Mouse (Mus musculus): ENCODE data around the gene Polr3c. TPM values are rescaled to one million over a fixed set of nuclear protein-coding genes. Genes with fewer than 3 reads are reported as not detected.
A peak's percentile ranks its signal among the peaks of the same experiment; 100 is the strongest.

The Polr3c gene
- polyA plus RNA-seq, 1 experiment from 2014 or later, result 33.7 TPM

- Histone ChIP-seq H3K27me3 (replicated peaks; ENCODE audit: control insufficient read depth, insufficient read depth, low read length) (no peaks in the 10 kb centered on the region), H3K9me3 (ENCODE audit: control insufficient read depth, low read length) (no peaks in the 10 kb centered on the region), H3K9ac (ENCODE audit: low read depth, low read length) (peak overlapping the region; percentile 88), H3K36me3 (ENCODE audit: control insufficient read depth, insufficient read depth, low read length) (peaks cover 6% of the 10 kb centered on the region), H3K4me2 (ENCODE audit: low read length) (peak overlapping the region; percentile 78), H3K4me3 (ENCODE audit: low read length) (peak overlapping the region; percentile 83), H3K27ac (ENCODE audit: low read depth, low read length) (peak overlapping the region; percentile 88), H3K4me1 (ENCODE audit: control insufficient read depth, insufficient read depth, low read depth, low read length) (peaks cover 16% of the 10 kb centered on the region)
- under 1% methylated on average over 33 of the region's 42 CpGs for WGBS
- peak; percentile 60 for ATAC-seq
Observed at GRCm38 (mm10) chr3:96727828-96728633, 603 bp upstream of the Polr3c start.

- peak overlapping the region; percentile 15; the same call in 1 of the 2 replicates for H3K4me2 ChIP-seq (ENCODE audit: low read length)
- H3K9ac ChIP-seq (ENCODE audit: low read depth, low read length), result no peak overlapping the region
- H3K27me3 ChIP-seq (replicated peaks; ENCODE audit: control insufficient read depth, insufficient read depth, low read length), result no peaks in the 10 kb centered on the region
- H3K36me3 ChIP-seq (ENCODE audit: control insufficient read depth, insufficient read depth, low read length), result peaks cover 15% of the 10 kb centered on the region
- H3K9me3 ChIP-seq (ENCODE audit: control insufficient read depth, low read length), result no peaks in the 10 kb centered on the region
- H3K4me3 ChIP-seq (ENCODE audit: low read length), result no peak overlapping the region
- peak; percentile 60; the same call in 1 of the 2 replicates for ATAC-seq
- peak overlapping the region; percentile 9; the same call in 1 of the 2 replicates for H3K27ac ChIP-seq (ENCODE audit: low read depth, low read length)
- H3K4me1 ChIP-seq (ENCODE audit: control insufficient read depth, insufficient read depth, low read depth, low read length), result no peaks in the 10 kb centered on the region
- 30% methylated on average over 14 of the region's 14 CpGs for WGBS
Observed at GRCm38 (mm10) chr3:96719173-96719572, 8.3 kb downstream of the Polr3c start.

GRCm38 (mm10) chr3:96715854-96716253, 11.6 kb downstream of the Polr3c start:
- Histone ChIP-seq H3K4me3 (ENCODE audit: low read length) (no peak overlapping the region), H3K4me1 (ENCODE audit: control insufficient read depth, insufficient read depth, low read depth, low read length) (no peaks in the 10 kb centered on the region), H3K27ac (ENCODE audit: low read depth, low read length) (no peak overlapping the region), H3K4me2 (ENCODE audit: low read length) (no peak overlapping the region), H3K9me3 (ENCODE audit: control insufficient read depth, low read length) (no peaks in the 10 kb centered on the region), H3K36me3 (ENCODE audit: control insufficient read depth, insufficient read depth, low read length) (peaks cover 9% of the 10 kb centered on the region), H3K9ac (ENCODE audit: low read depth, low read length) (no peak overlapping the region), H3K27me3 (replicated peaks; ENCODE audit: control insufficient read depth, insufficient read depth, low read length) (no peaks in the 10 kb centered on the region)
- no peak for ATAC-seq
- 85% methylated on average over 2 of the region's 2 CpGs for WGBS

- WGBS, result 91% methylated on average over 5 of the region's 5 CpGs
- Histone ChIP-seq H3K4me1 (ENCODE audit: control insufficient read depth, insufficient read depth, low read depth, low read length) (no peaks in the 10 kb centered on the region), H3K36me3 (ENCODE audit: control insufficient read depth, insufficient read depth, low read length) (peaks cover 9% of the 10 kb centered on the region), H3K9me3 (ENCODE audit: control insufficient read depth, low read length) (no peaks in the 10 kb centered on the region), H3K4me3 (ENCODE audit: low read length) (no peak overlapping the region), H3K27me3 (replicated peaks; ENCODE audit: control insufficient read depth, insufficient read depth, low read length) (no peaks in the 10 kb centered on the region), H3K4me2 (ENCODE audit: low read length) (no peak overlapping the region), H3K27ac (ENCODE audit: low read depth, low read length) (no peak overlapping the region), H3K9ac (ENCODE audit: low read depth, low read length) (no peak overlapping the region)
- ATAC-seq, result no peak
Observed at GRCm38 (mm10) chr3:96714286-96714685, 13.1 kb downstream of the Polr3c start.

DNA sequence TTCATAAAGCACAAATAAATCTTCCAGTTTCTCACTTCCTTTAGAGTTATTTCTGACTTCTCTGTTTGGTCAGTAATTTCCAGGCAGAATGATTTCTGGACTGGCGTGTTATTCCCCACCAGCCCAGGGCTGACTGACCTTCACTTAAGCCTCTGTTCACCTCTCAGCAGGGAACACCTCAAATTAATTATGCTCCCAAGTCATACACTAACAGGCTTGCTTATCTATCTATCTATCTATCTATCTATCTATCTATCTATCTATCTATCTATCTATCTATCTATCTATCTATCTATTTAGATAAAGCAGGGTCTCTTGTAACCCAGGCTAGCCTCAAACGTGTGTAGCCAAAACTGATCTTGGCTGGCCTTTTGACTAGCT, 18.8 kb downstream of the Polr3c start:
- ATAC-seq, result peak; percentile 34; the same call in 1 of the 2 replicates
- Histone ChIP-seq H3K27me3 (replicated peaks; ENCODE audit: control insufficient read depth, insufficient read depth, low read length) (no peaks in the 10 kb centered on the region), H3K9ac (ENCODE audit: low read depth, low read length) (no peak overlapping the region), H3K27ac (ENCODE audit: low read depth, low read length) (no peak overlapping the region), H3K4me2 (ENCODE audit: low read length) (peak overlapping the region; percentile 89), H3K4me1 (ENCODE audit: control insufficient read depth, insufficient read depth, low read depth, low read length) (no peaks in the 10 kb centered on the region), H3K4me3 (ENCODE audit: low read length) (no peak overlapping the region; the same call in 1 of the 2 replicates), H3K36me3 (ENCODE audit: control insufficient read depth, insufficient read depth, low read length) (peaks cover 6% of the 10 kb centered on the region; the same call in 1 of the 2 replicates), H3K9me3 (ENCODE audit: control insufficient read depth, low read length) (no peaks in the 10 kb centered on the region)
- 45% methylated on average over 2 of the region's 2 CpGs for WGBS

DNA sequence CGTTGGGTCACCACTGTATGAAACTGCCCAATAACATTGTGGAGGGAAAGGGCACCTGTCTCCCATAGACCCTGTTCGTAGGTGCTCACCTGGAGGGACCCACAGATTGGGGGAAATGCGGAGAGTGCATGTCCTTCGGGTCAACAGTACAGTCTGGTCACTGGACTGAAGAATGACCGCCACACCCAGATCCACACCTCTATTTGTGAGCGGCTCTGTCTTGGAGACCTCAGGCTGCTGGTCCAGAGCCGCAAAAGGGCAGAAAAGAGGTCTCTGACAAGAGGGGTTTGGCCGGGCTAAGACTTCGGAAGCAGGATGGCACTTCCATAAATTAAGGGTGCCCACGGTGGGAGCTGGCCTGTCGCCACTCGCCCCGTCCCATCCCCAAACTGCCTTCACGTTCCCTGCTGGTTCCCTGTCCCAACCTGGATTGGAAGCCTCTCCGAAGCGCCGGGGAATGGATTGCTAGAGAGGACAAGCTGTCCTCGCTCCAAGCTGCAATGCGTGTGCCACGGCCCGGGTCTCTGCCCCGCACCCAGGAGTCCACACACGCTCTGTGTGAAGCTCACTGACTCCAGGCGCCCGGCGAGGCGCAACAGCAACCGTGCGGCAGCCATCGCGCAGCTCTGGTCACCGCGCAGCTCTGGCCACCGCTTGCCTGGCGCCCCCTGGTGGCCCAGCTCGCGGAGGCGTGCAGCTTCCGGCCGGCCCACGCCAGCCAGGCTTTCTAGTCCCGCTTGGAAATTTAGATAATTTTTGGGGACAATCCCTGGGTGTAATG, 19.3 kb downstream of the Polr3c start, which contains the start of gene Nudt17:
Gene Nudt17 (minus strand): TSS at position 660 of the 781 bp plus-strand sequence.
- Histone ChIP-seq H3K9ac (ENCODE audit: low read depth, low read length) (peak within 1 kb of the TSS; percentile 79), H3K4me2 (ENCODE audit: low read length) (peak within 1 kb of the TSS; percentile 89), H3K27ac (ENCODE audit: low read depth, low read length) (no peak within 1 kb of the TSS), H3K36me3 (ENCODE audit: control insufficient read depth, insufficient read depth, low read length) (peaks cover 4% of the 10 kb centered on the region; the same call in 1 of the 2 replicates), H3K27me3 (replicated peaks; ENCODE audit: control insufficient read depth, insufficient read depth, low read length) (no peaks in the 10 kb centered on the region), H3K9me3 (ENCODE audit: control insufficient read depth, low read length) (no peaks in the 10 kb centered on the region), H3K4me1 (ENCODE audit: control insufficient read depth, insufficient read depth, low read depth, low read length) (no peaks in the 10 kb centered on the region), H3K4me3 (ENCODE audit: low read length) (peak within 1 kb of the TSS; percentile 54)
- peak; percentile 88 for ATAC-seq
- WGBS, result 5% methylated on average over 42 of the region's 42 CpGs

- H3K9me3 ChIP-seq (ENCODE audit: control insufficient read depth, low read length), result no peaks in the 10 kb centered on the region
- no peaks in the 10 kb centered on the region for H3K4me1 ChIP-seq (ENCODE audit: control insufficient read depth, insufficient read depth, low read depth, low read length)
- H3K27me3 ChIP-seq (replicated peaks; ENCODE audit: control insufficient read depth, insufficient read depth, low read length), result no peaks in the 10 kb centered on the region
- H3K27ac ChIP-seq (ENCODE audit: low read depth, low read length), result no peak overlapping the region
- H3K36me3 ChIP-seq (ENCODE audit: control insufficient read depth, insufficient read depth, low read length), result peaks cover 6% of the 10 kb centered on the region; the same call in 1 of the 2 replicates
- H3K4me3 ChIP-seq (ENCODE audit: low read length), result no peak overlapping the region
- no peak overlapping the region for H3K4me2 ChIP-seq (ENCODE audit: low read length)
- no peak for ATAC-seq
- H3K9ac ChIP-seq (ENCODE audit: low read depth, low read length), result no peak overlapping the region
- WGBS, result 78% methylated on average over 7 of the region's 7 CpGs
Observed at GRCm38 (mm10) chr3:96706984-96707383, 20.4 kb downstream of the Polr3c start.

DNA sequence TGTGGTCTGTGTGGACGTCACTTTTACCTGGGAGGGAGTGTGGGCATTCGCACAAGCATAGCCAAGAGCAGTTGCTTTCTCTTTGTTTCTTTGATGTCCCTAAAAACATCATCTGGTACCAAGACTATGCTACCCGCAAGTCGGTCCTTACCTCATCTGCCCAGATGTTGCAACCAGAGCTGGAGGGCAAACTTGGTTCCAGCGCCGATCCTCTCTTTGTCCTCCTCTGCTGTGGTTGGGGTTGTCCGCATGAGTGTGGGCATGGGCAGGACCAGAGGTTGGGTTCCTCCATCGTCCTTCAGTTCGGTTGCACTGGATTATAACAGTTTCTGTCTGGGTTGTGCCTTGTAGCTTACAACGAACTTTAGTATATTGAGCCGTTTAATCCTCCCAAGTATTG, 21.2 kb downstream of the Polr3c start:
- Histone ChIP-seq H3K4me2 (ENCODE audit: low read length) (no peak overlapping the region), H3K9ac (ENCODE audit: low read depth, low read length) (no peak overlapping the region), H3K27ac (ENCODE audit: low read depth, low read length) (no peak overlapping the region), H3K36me3 (ENCODE audit: control insufficient read depth, insufficient read depth, low read length) (peaks cover 12% of the 10 kb centered on the region; the same call in 1 of the 2 replicates), H3K27me3 (replicated peaks; ENCODE audit: control insufficient read depth, insufficient read depth, low read length) (no peaks in the 10 kb centered on the region), H3K9me3 (ENCODE audit: control insufficient read depth, low read length) (no peaks in the 10 kb centered on the region), H3K4me1 (ENCODE audit: control insufficient read depth, insufficient read depth, low read depth, low read length) (no peaks in the 10 kb centered on the region), H3K4me3 (ENCODE audit: low read length) (no peak overlapping the region)
- no peak for ATAC-seq
- 91% methylated on average over 11 of the region's 11 CpGs for WGBS

DNA sequence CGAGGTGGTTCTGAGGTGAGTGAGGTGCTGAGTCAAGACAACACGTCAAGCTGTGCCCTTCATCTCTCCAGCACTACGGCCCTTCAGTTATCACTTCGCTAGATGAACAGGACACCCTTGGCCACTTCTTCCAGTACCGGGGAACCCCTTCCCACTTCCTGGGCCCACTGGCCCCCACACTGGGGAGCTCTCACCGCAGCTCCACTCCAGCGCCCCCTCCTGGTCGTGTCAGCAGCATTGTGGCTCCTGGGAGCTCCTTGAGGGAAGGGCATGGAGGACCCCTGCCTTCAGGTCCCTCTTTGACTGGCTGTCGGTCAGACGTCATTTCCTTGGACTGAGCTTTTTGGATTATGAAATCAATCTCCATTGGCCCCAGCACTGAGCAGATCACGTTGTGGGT, 22.6 kb downstream of the Polr3c start:
- H3K36me3 ChIP-seq (ENCODE audit: control insufficient read depth, insufficient read depth, low read length), result peaks cover 13% of the 10 kb centered on the region; the same call in 1 of the 2 replicates
- ATAC-seq, result no peak

More for the DNA sequence above, 22.6 kb downstream of the Polr3c start:
- no peak overlapping the region for H3K4me2 ChIP-seq (ENCODE audit: low read length)
- H3K9me3 ChIP-seq (ENCODE audit: control insufficient read depth, low read length), result no peaks in the 10 kb centered on the region
- H3K27me3 ChIP-seq (replicated peaks; ENCODE audit: control insufficient read depth, insufficient read depth, low read length), result no peaks in the 10 kb centered on the region
- no peak overlapping the region for H3K4me3 ChIP-seq (ENCODE audit: low read length)
- H3K9ac ChIP-seq (ENCODE audit: low read depth, low read length), result no peak overlapping the region
- no peaks in the 10 kb centered on the region for H3K4me1 ChIP-seq (ENCODE audit: control insufficient read depth, insufficient read depth, low read depth, low read length)
- no peak overlapping the region for H3K27ac ChIP-seq (ENCODE audit: low read depth, low read length)
- 65% methylated on average over 11 of the region's 11 CpGs for WGBS
